Mouse (Mus musculus) lung, embryonic 16.5 days (tissue): Measurements from ENCODE around the gene Bicd1. TPM values are rescaled to one million over a fixed set of nuclear protein-coding genes. Genes with fewer than 3 reads are reported as not detected.
"Not testable (repeated sequence)": the region's sequence is repeated elsewhere in the genome, so short reads cannot be mapped to it uniquely, and the experiment has no call there.

Source experiments
- ATAC-seq: fragments of 200-750 bp; cut with Nextera tagmentation; 2 replicates; pipeline ENCODE4 v1.8.0; 2017; ENCODE audit warnings: low read depth, mild to moderate bottlenecking, moderate library complexity
- H3K27ac ChIP-seq: fragments of 300-500 bp; sonication (generic); 2 replicates; pipeline ENCODE4 v1.5.1; 2014; ENCODE audit warnings: mild to moderate bottlenecking, control low read depth, low read length
- H3K27me3 ChIP-seq: fragments of 300-500 bp; sonication (generic); 2 replicates; pipeline ENCODE4 v1.6.1; 2014; ENCODE audit warnings: low read depth, low read length, mixed read lengths; ENCODE audit not compliant: control insufficient read depth, insufficient read depth
- H3K36me3 ChIP-seq: fragments of 300-500 bp; sonication (generic); 2 replicates; pipeline ENCODE4 v1.6.1; 2014; ENCODE audit warnings: low read length; ENCODE audit not compliant: control insufficient read depth, insufficient read depth
- H3K4me1 ChIP-seq: fragments of 300-500 bp; sonication (generic); replicated peaks from 2 replicates; pipeline ENCODE4 v1.6.1; 2014; ENCODE audit warnings: low read length, mixed read lengths; ENCODE audit not compliant: control insufficient read depth, insufficient read depth
- H3K4me2 ChIP-seq: fragments of 300-500 bp; sonication (generic); 2 replicates; pipeline ENCODE4 v1.6.1; 2014; ENCODE audit warnings: low read depth, low read length, control low read depth
- H3K4me3 ChIP-seq: fragments of 300-500 bp; sonication (generic); 2 replicates; pipeline ENCODE4 v1.5.1; 2014; ENCODE audit warnings: mild to moderate bottlenecking, low read length, control low read depth
- H3K9ac ChIP-seq: fragments of 300-500 bp; sonication (generic); 2 replicates; pipeline ENCODE4 v1.6.1; 2014; ENCODE audit warnings: low read length, control low read depth
- H3K9me3 ChIP-seq: fragments of 300-500 bp; sonication (generic); 2 replicates; pipeline ENCODE4 v1.6.1; 2016; ENCODE audit warnings: low read length; ENCODE audit not compliant: control insufficient read depth
- WGBS: fragments of 180-500 bp; shearing (Covaris S2); extraction: QIAGEN DNeasy Blood & Tissue Kit; methylation state at CpG from one replicate; pipeline ENCODE4 v1.1.7; 2014; 5-methylcytosine and 5-hydroxymethylcytosine counted together
- polyA plus RNA-seq: library from polyadenylated mRNA; unstranded; fragments of >200 nt; fragmentation: Nextera tagmentation; extraction: Ambion mirVana; gene quantifications from 2 replicates; pipeline ENCODE4 v1.2.1, GENCODE M21; 2015

Bicd1 gene
- polyA plus RNA-seq, 1 experiment from 2014 or later, result 6.4 TPM

DNA sequence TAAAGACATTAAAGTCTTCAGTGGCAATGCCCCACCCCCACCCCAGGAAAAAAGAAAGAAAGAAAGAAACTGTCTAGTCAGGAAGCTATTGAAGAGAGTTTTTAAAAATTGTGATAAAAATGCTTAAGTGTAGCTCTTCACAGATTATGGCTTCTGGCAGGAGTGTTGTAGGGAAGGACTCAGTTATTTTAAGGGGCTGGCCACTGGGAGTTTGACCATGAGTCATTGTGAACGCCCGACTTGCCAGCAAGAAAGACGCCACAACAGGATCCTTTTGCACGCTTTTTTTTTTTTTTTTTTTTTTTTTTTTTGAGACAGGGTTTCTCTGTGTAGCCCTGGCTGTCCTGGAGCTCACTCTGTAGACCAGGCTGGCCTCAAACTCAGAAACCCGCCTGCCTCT is 73.2 kb downstream of the Bicd1 start:
- H3K4me1 ChIP-seq, ATAC-seq, H3K4me3 ChIP-seq, H3K9me3 ChIP-seq, H3K4me2 ChIP-seq, H3K9ac ChIP-seq, H3K27ac ChIP-seq, H3K27me3 ChIP-seq, H3K36me3 ChIP-seq: not testable (repeated sequence)
- 90% methylated on average over 5 of the region's 5 CpGs for WGBS

DNA sequence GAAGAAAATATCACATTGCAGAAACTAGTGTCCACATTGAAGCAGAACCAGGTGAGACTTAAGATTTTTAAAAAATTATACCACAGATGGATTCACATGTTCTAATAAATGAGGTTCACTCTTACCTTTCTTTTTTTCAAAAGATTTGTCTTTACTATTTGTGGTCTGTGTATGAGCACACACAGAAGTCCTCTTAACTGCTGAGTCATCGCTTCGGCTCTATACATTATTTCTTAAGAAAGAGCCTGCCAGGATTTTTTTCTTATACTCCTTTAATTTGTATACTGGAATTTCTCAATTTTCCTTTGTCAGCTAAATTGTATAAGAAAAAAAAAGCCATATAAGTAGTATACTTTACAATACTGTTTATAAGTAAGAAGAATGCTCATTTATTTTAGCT is 86.0 kb downstream of the Bicd1 start:
- H3K9ac ChIP-seq, result no peak overlapping the region
- ATAC-seq, result no peak
- H3K9me3 ChIP-seq, result no peaks in the 10 kb centered on the region
- WGBS, result 91% methylated on average over 2 of the region's 2 CpGs
- no peaks in the 10 kb centered on the region for H3K4me1 ChIP-seq
- H3K27me3 ChIP-seq, result no peaks in the 10 kb centered on the region
- no peak overlapping the region for H3K27ac ChIP-seq
- H3K4me3 ChIP-seq, result no peak overlapping the region
- no peaks in the 10 kb centered on the region for H3K36me3 ChIP-seq
- H3K4me2 ChIP-seq, result no peak overlapping the region

DNA sequence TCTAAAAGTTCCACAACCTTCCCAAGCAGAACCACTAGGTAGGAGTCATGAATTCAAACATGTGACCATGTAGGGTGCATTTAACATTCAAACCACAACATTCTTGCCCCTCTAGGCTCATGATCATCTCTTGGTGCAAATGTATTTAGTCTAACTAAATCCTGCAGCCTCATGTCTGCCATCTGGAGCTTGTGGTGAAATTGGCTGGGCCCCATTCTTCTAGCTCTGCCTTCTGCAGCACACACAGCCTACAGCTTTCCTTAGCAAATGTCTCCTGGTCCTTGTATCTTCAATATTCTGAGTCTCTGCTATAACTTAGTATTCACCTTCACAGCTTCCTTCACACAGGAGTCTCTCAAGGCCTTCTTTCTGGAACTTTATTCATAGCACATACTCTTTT is 87.2 kb downstream of the Bicd1 start:
- Histone ChIP-seq H3K4me1 (no peaks in the 10 kb centered on the region), H3K27me3 (no peaks in the 10 kb centered on the region), H3K36me3 (no peaks in the 10 kb centered on the region), H3K4me2 (no peak overlapping the region), H3K4me3 (no peak overlapping the region), H3K27ac (no peak overlapping the region), H3K9ac (no peak overlapping the region), H3K9me3 (no peaks in the 10 kb centered on the region)
- ATAC-seq, result no peak

DNA sequence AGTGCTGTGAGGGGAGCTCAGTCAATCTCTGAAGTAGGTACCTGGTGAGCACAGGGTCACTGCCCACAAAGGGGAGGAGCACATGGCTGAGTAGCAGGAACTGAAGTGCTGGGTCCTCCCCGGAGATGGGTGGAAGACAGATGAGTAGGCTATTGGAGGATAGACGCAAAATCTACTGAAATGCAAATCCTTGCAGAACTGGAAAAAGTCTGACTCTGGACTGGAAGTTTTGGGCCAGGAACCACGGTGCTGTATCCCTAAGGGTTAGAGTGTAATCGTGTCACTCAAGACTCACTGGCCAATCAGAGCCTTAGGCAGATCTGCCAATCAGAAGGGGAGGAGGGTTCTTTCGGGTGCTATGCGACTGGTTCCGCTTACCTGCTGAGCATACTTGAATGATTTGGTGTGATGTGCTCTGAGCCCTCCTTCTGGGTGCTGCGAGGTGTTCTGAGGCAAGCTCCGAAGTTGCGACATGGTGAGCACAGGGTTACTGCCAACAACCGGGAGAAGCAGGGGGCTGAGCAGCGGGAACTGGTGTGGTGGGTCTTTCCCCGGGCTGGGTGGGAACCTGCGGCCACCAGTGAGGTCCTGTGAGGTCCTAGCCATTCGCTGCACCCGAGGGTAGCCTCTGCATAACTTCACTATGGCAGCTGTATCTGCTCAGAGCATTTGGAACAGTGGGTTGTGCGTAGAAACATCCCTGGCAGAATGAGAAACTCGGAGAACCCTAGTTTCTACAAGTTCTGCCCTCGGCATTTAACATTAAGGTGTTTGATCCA is 157.2 kb downstream of the Bicd1 start:
- H3K9ac ChIP-seq, result peak overlapping the region; percentile 50
- H3K9me3 ChIP-seq, result no peaks in the 10 kb centered on the region
- H3K4me2 ChIP-seq, result peak overlapping the region; percentile 65
- no peaks in the 10 kb centered on the region for H3K27me3 ChIP-seq
- WGBS, result 2% methylated on average over 19 of the region's 19 CpGs
- peak overlapping the region; percentile 53 for H3K4me3 ChIP-seq
- no peaks in the 10 kb centered on the region for H3K4me1 ChIP-seq
- H3K27ac ChIP-seq, result no peak overlapping the region
- peak; percentile 99 for ATAC-seq
- H3K36me3 ChIP-seq, result no peaks in the 10 kb centered on the region

DNA sequence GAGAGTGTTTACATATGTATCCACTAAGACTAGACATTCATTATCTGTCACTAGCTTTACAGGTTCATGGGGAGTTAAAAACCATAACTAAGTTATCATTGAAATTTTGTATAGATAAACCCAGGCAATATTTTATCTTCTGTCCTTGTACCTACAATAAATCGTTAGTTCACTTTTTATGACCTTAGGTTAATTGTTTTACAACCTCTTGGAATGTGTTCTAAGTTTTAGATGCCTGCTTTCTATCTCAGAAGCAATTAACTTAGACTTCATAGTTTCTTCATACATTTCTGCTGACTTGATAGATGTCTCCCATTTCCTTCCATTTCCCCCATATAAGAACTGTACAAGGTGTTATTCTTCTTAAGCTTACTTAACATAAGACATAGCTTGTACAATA is 158.5 kb downstream of the Bicd1 start:
- WGBS, result 71% methylated on average over 1 of the region's 1 CpGs
- Histone ChIP-seq H3K36me3 (no peaks in the 10 kb centered on the region), H3K27me3 (no peaks in the 10 kb centered on the region), H3K9ac (no peak overlapping the region), H3K4me2 (no peak overlapping the region), H3K27ac (no peak overlapping the region), H3K4me1 (no peaks in the 10 kb centered on the region), H3K4me3 (no peak overlapping the region), H3K9me3 (no peaks in the 10 kb centered on the region)
- no peak for ATAC-seq

DNA sequence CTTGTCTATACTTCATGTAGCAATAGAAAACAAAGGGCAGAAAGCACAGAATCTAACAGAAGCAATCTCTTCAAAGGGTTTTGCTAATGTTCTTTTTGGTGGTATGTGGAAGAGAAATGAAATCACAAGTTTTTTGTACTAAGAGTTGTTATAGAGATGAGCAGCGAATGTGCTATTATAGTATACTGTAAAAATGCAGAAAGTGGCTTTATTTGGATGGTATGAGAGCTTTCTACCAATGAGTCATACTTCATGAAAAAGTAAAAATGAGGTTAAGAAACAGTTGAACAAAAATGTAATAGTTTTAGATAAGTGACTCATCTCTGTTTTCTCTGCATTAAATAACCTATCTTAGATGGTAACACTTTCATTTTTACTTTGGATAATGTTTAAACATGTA is 165.6 kb downstream of the Bicd1 start:
- WGBS, result 82% methylated on average over 1 of the region's 1 CpGs
- H3K36me3 ChIP-seq, result no peaks in the 10 kb centered on the region
- no peak overlapping the region for H3K4me3 ChIP-seq
- no peak overlapping the region for H3K27ac ChIP-seq
- H3K9me3 ChIP-seq, result no peaks in the 10 kb centered on the region
- H3K27me3 ChIP-seq, result no peaks in the 10 kb centered on the region
- ATAC-seq, result no peak
- no peak overlapping the region for H3K4me2 ChIP-seq
- H3K9ac ChIP-seq, result no peak overlapping the region
- H3K4me1 ChIP-seq, result no peaks in the 10 kb centered on the region

DNA sequence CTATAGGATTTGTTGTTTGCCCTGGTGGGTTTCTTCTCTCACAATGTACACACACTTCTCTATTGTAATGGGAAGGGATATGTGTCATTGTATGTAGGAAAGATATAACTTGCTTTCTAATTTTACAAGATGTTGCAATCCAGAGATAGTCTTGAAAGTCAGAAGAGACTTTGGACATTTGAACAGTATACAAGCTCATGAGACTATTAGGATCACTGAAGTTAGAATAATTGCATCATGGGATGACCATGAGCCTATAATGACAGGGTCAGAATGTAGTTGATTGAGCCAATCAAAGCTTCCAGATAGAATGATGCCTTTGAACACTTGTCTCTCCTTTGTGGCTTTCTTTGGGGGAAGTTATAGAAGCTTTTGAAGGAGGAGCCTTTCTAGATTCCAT is 171.4 kb downstream of the Bicd1 start:
- Histone ChIP-seq H3K27ac (no peak overlapping the region), H3K4me1 (no peaks in the 10 kb centered on the region), H3K36me3 (no peaks in the 10 kb centered on the region), H3K9me3 (no peaks in the 10 kb centered on the region), H3K9ac (no peak overlapping the region), H3K4me2 (no peak overlapping the region), H3K27me3 (no peaks in the 10 kb centered on the region), H3K4me3 (no peak overlapping the region)
- no peak for ATAC-seq

DNA sequence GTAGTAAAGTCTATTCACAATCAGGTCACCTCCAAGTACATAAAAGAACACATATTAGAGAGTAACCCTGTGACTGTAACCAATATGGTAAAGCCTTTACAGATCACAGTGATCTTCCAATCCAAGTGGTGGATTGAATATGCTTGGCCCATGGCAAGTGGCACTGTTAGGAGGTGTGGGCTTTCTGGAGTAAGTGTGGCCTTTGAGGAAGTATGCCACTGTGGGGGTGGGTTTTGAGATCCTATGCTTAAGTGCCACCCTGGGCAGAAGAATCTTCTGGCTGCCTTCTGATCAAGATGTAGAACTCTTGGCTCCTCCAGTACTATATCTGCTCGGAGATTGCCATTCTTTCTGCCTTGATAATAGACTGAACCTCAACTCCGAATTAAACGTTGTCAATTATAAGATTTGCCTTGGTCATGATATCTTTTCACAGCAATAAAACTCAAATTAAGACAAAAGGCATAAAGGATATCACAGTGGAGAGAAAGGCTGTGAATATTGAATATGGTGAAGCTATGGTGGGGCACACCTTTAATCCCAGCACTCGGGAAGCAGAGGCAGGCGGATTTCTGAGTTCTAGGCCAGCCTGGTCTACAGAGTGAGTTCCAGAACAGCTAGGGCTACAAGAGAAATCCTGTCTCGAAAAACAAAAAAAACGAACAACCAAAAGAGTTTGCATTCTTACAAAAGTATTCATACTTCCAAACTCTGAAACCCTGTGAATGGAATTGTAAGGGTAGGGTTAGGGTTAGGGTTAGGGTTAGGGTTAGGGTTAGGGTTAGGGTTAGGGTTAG is 177.2 kb downstream of the Bicd1 start:
- no peak for ATAC-seq
- H3K27me3 ChIP-seq, result no peaks in the 10 kb centered on the region
- 93% methylated on average over 7 of the region's 7 CpGs for WGBS

More for the DNA sequence above, 177.2 kb downstream of the Bicd1 start:
- H3K4me3 ChIP-seq, result no peak overlapping the region
- no peak overlapping the region for H3K27ac ChIP-seq
- H3K9me3 ChIP-seq, result peaks cover 3% of the 10 kb centered on the region; the same call in 1 of the 2 replicates
- no peak overlapping the region for H3K9ac ChIP-seq
- H3K4me1 ChIP-seq, result no peaks in the 10 kb centered on the region
- H3K4me2 ChIP-seq, result no peak overlapping the region
- H3K36me3 ChIP-seq, result no peaks in the 10 kb centered on the region
